Mouse (Mus musculus): ENCODE data around the gene Hrc. TPM values are rescaled to one million over a fixed set of nuclear protein-coding genes. Genes with fewer than 3 reads are reported as not detected.

Hrc gene
- polyA plus RNA-seq, 1 experiment from 2014 or later, result 2.0 TPM

GRCm38 (mm10) chr7:45308551-45309240 is 26.4 kb upstream of the Hrc start:
- 72% methylated on average over 15 of the region's 15 CpGs for WGBS
- no peak for ATAC-seq (ENCODE audit: low read depth)
- Histone ChIP-seq H3K36me3 (ENCODE audit: control insufficient read depth, insufficient read depth, low read length) (peaks cover 3% of the 10 kb centered on the region; the same call in 1 of the 2 replicates), H3K4me1 (replicated peaks; ENCODE audit: control insufficient read depth, insufficient read depth, low read length) (peaks cover 2% of the 10 kb centered on the region), H3K4me2 (ENCODE audit: low read depth, low read length) (no peak overlapping the region), H3K9me3 (ENCODE audit: control insufficient read depth, low read length) (no peaks in the 10 kb centered on the region), H3K4me3 (ENCODE audit: low read length) (no peak overlapping the region), H3K9ac (ENCODE audit: low read length) (no peak overlapping the region), H3K27ac (ENCODE audit: low read length) (no peak overlapping the region), H3K27me3 (ENCODE audit: control insufficient read depth, insufficient read depth, low read depth, low read length) (no peaks in the 10 kb centered on the region)

GRCm38 (mm10) chr7:45309455-45309854 is 25.6 kb upstream of the Hrc start:
- ATAC-seq (ENCODE audit: low read depth), result no peak
- peaks cover 6% of the 10 kb centered on the region for H3K36me3 ChIP-seq (ENCODE audit: control insufficient read depth, insufficient read depth, low read length)
- H3K27ac ChIP-seq (ENCODE audit: low read length), result no peak overlapping the region
- H3K4me2 ChIP-seq (ENCODE audit: low read depth, low read length), result no peak overlapping the region
- no peaks in the 10 kb centered on the region for H3K27me3 ChIP-seq (ENCODE audit: control insufficient read depth, insufficient read depth, low read depth, low read length)
- WGBS, result 16% methylated on average over 9 of the region's 9 CpGs
- no peak overlapping the region for H3K9ac ChIP-seq (ENCODE audit: low read length)
- H3K4me1 ChIP-seq (replicated peaks; ENCODE audit: control insufficient read depth, insufficient read depth, low read length), result peaks cover 2% of the 10 kb centered on the region
- H3K9me3 ChIP-seq (ENCODE audit: control insufficient read depth, low read length), result no peaks in the 10 kb centered on the region
- H3K4me3 ChIP-seq (ENCODE audit: low read length), result no peak overlapping the region

GRCm38 (mm10) chr7:45312023-45312422 is 23.1 kb upstream of the Hrc start:
- no peak overlapping the region for H3K9ac ChIP-seq (ENCODE audit: low read length)
- peaks cover 10% of the 10 kb centered on the region for H3K36me3 ChIP-seq (ENCODE audit: control insufficient read depth, insufficient read depth, low read length)
- no peak overlapping the region for H3K27ac ChIP-seq (ENCODE audit: low read length)
- H3K4me1 ChIP-seq (replicated peaks; ENCODE audit: control insufficient read depth, insufficient read depth, low read length), result peaks cover 2% of the 10 kb centered on the region; the same call in 1 of the 2 replicates
- no peak for ATAC-seq (ENCODE audit: low read depth)
- no peaks in the 10 kb centered on the region for H3K9me3 ChIP-seq (ENCODE audit: control insufficient read depth, low read length)
- no peak overlapping the region for H3K4me2 ChIP-seq (ENCODE audit: low read depth, low read length)
- 27% methylated on average over 8 of the region's 8 CpGs for WGBS
- no peaks in the 10 kb centered on the region for H3K27me3 ChIP-seq (ENCODE audit: control insufficient read depth, insufficient read depth, low read depth, low read length)
- no peak overlapping the region for H3K4me3 ChIP-seq (ENCODE audit: low read length)

GRCm38 (mm10) chr7:45312686-45313453 is 22.2 kb upstream of the Hrc start:
- H3K27ac ChIP-seq (ENCODE audit: low read length), result no peak overlapping the region
- H3K9me3 ChIP-seq (ENCODE audit: control insufficient read depth, low read length), result no peaks in the 10 kb centered on the region
- ATAC-seq (ENCODE audit: low read depth), result no peak
- H3K9ac ChIP-seq (ENCODE audit: low read length), result no peak overlapping the region
- 15% methylated on average over 10 of the region's 10 CpGs for WGBS
- H3K4me3 ChIP-seq (ENCODE audit: low read length), result no peak overlapping the region
- H3K36me3 ChIP-seq (ENCODE audit: control insufficient read depth, insufficient read depth, low read length), result peaks cover 13% of the 10 kb centered on the region
- no peaks in the 10 kb centered on the region for H3K27me3 ChIP-seq (ENCODE audit: control insufficient read depth, insufficient read depth, low read depth, low read length)
- H3K4me1 ChIP-seq (replicated peaks; ENCODE audit: control insufficient read depth, insufficient read depth, low read length), result peaks cover 2% of the 10 kb centered on the region; the same call in 1 of the 2 replicates
- no peak overlapping the region for H3K4me2 ChIP-seq (ENCODE audit: low read depth, low read length)

- no peak for ATAC-seq (ENCODE audit: low read depth)
- peaks cover 2% of the 10 kb centered on the region; the same call in 1 of the 2 replicates for H3K4me1 ChIP-seq (replicated peaks; ENCODE audit: control insufficient read depth, insufficient read depth, low read length)
- no peaks in the 10 kb centered on the region for H3K27me3 ChIP-seq (ENCODE audit: control insufficient read depth, insufficient read depth, low read depth, low read length)
- H3K9ac ChIP-seq (ENCODE audit: low read length), result no peak overlapping the region
- 27% methylated on average over 9 of the region's 9 CpGs for WGBS
- no peaks in the 10 kb centered on the region for H3K9me3 ChIP-seq (ENCODE audit: control insufficient read depth, low read length)
- peaks cover 11% of the 10 kb centered on the region for H3K36me3 ChIP-seq (ENCODE audit: control insufficient read depth, insufficient read depth, low read length)
- H3K4me3 ChIP-seq (ENCODE audit: low read length), result no peak overlapping the region
- no peak overlapping the region for H3K27ac ChIP-seq (ENCODE audit: low read length)
- no peak overlapping the region for H3K4me2 ChIP-seq (ENCODE audit: low read depth, low read length)
Measured at GRCm38 (mm10) chr7:45313495-45313894, 21.6 kb upstream of the Hrc start.

GRCm38 (mm10) chr7:45315182-45315701 is 19.8 kb upstream of the Hrc start:
- Histone ChIP-seq H3K4me1 (replicated peaks; ENCODE audit: control insufficient read depth, insufficient read depth, low read length) (peaks cover 2% of the 10 kb centered on the region; the same call in 1 of the 2 replicates), H3K27me3 (ENCODE audit: control insufficient read depth, insufficient read depth, low read depth, low read length) (no peaks in the 10 kb centered on the region), H3K9ac (ENCODE audit: low read length) (no peak overlapping the region), H3K27ac (ENCODE audit: low read length) (no peak overlapping the region), H3K4me3 (ENCODE audit: low read length) (no peak overlapping the region), H3K9me3 (ENCODE audit: control insufficient read depth, low read length) (no peaks in the 10 kb centered on the region), H3K4me2 (ENCODE audit: low read depth, low read length) (no peak overlapping the region), H3K36me3 (ENCODE audit: control insufficient read depth, insufficient read depth, low read length) (peaks cover 11% of the 10 kb centered on the region)
- 81% methylated on average over 10 of the region's 10 CpGs for WGBS
- no peak for ATAC-seq (ENCODE audit: low read depth)

- ATAC-seq (ENCODE audit: low read depth), result peak; percentile 38; the same call in 1 of the 2 replicates
Measured at GRCm38 (mm10) chr7:45316536-45316935, 18.6 kb upstream of the Hrc start.

GRCm38 (mm10) chr7:45322245-45322644 is 12.8 kb upstream of the Hrc start:
- WGBS, result 89% methylated on average over 4 of the region's 4 CpGs
- Histone ChIP-seq H3K9ac (ENCODE audit: low read length) (no peak overlapping the region), H3K9me3 (ENCODE audit: control insufficient read depth, low read length) (peaks cover 2% of the 10 kb centered on the region; the same call in 1 of the 2 replicates), H3K27ac (ENCODE audit: low read length) (no peak overlapping the region), H3K4me2 (ENCODE audit: low read depth, low read length) (no peak overlapping the region), H3K27me3 (ENCODE audit: control insufficient read depth, insufficient read depth, low read depth, low read length) (no peaks in the 10 kb centered on the region), H3K4me1 (replicated peaks; ENCODE audit: control insufficient read depth, insufficient read depth, low read length) (no peaks in the 10 kb centered on the region), H3K4me3 (ENCODE audit: low read length) (no peak overlapping the region), H3K36me3 (ENCODE audit: control insufficient read depth, insufficient read depth, low read length) (peaks cover 24% of the 10 kb centered on the region)
- ATAC-seq (ENCODE audit: low read depth), result no peak

More at GRCm38 (mm10) chr7:45316536-45316935, 18.6 kb upstream of the Hrc start:
- H3K36me3 ChIP-seq (ENCODE audit: control insufficient read depth, insufficient read depth, low read length), result peaks cover 11% of the 10 kb centered on the region
- no peak overlapping the region for H3K4me2 ChIP-seq (ENCODE audit: low read depth, low read length)
- 76% methylated on average over 14 of the region's 14 CpGs for WGBS
- H3K27me3 ChIP-seq (ENCODE audit: control insufficient read depth, insufficient read depth, low read depth, low read length), result no peaks in the 10 kb centered on the region
- H3K9me3 ChIP-seq (ENCODE audit: control insufficient read depth, low read length), result no peaks in the 10 kb centered on the region
- H3K27ac ChIP-seq (ENCODE audit: low read length), result no peak overlapping the region
- H3K9ac ChIP-seq (ENCODE audit: low read length), result no peak overlapping the region
- peaks cover 2% of the 10 kb centered on the region; the same call in 1 of the 2 replicates for H3K4me1 ChIP-seq (replicated peaks; ENCODE audit: control insufficient read depth, insufficient read depth, low read length)
- H3K4me3 ChIP-seq (ENCODE audit: low read length), result no peak overlapping the region

- H3K36me3 ChIP-seq (ENCODE audit: control insufficient read depth, insufficient read depth, low read length), result peaks cover 20% of the 10 kb centered on the region
- H3K9me3 ChIP-seq (ENCODE audit: control insufficient read depth, low read length), result peaks cover 2% of the 10 kb centered on the region; the same call in 1 of the 2 replicates
- no peak overlapping the region for H3K9ac ChIP-seq (ENCODE audit: low read length)
- H3K4me2 ChIP-seq (ENCODE audit: low read depth, low read length), result no peak overlapping the region
- no peak for ATAC-seq (ENCODE audit: low read depth)
- no peaks in the 10 kb centered on the region for H3K27me3 ChIP-seq (ENCODE audit: control insufficient read depth, insufficient read depth, low read depth, low read length)
- WGBS, result 90% methylated on average over 5 of the region's 5 CpGs
- no peak overlapping the region for H3K4me3 ChIP-seq (ENCODE audit: low read length)
- no peak overlapping the region for H3K27ac ChIP-seq (ENCODE audit: low read length)
- H3K4me1 ChIP-seq (replicated peaks; ENCODE audit: control insufficient read depth, insufficient read depth, low read length), result no peaks in the 10 kb centered on the region
Measured at GRCm38 (mm10) chr7:45323069-45323468, 12.0 kb upstream of the Hrc start.

Data from lung, embryonic 16.5 days (tissue).